Mouse (Mus musculus): ENCODE data around the gene Tenm3. TPM values are rescaled to one million over a fixed set of nuclear protein-coding genes. Genes with fewer than 3 reads are reported as not detected.

Tenm3 gene
- polyA plus RNA-seq, 1 experiment from 2014 or later = 49.8 TPM

DNA sequence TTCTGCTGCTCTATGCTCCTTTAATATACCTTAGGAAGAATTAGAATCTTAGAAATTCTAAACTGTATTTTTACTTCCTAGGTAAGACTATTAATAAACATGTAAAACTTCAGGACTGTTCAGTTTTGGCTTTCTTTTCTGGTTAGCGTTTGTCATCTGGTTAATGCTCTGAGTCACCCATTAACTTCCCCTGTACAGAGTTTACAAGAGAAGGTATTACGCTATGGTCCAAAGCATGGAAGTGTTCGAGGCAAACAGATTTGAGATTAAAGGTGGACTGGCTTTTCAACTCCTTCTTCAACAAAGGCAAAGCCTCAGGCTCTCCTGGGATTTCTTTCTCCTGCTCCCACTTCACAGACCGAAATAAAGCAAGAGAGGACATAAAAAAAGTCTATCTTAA lies 354.3 kb downstream of the Tenm3 start:
- 89% methylated on average over 4 of the region's 4 CpGs for WGBS
- Histone ChIP-seq H3K27me3 (ENCODE audit: control insufficient read depth, insufficient read depth, low read length) (no peaks in the 10 kb centered on the region), H3K4me2 (replicated peaks; ENCODE audit: low read depth, low read length) (no peak overlapping the region), H3K4me1 (replicated peaks; ENCODE audit: control insufficient read depth, insufficient read depth, low read length) (no peaks in the 10 kb centered on the region), H3K27ac (ENCODE audit: low read depth, low read length) (no peak overlapping the region), H3K9ac (ENCODE audit: low read depth, low read length) (no peak overlapping the region), H3K9me3 (ENCODE audit: control insufficient read depth, low read length) (no peaks in the 10 kb centered on the region), H3K36me3 (ENCODE audit: control insufficient read depth, insufficient read depth, low read length) (no peaks in the 10 kb centered on the region), H3K4me3 (ENCODE audit: low read depth, low read length) (no peak overlapping the region)
- DNase-seq (ENCODE audit: low spot score) (no peak), ATAC-seq (ENCODE audit: low FRiP score) (no peak)

DNA sequence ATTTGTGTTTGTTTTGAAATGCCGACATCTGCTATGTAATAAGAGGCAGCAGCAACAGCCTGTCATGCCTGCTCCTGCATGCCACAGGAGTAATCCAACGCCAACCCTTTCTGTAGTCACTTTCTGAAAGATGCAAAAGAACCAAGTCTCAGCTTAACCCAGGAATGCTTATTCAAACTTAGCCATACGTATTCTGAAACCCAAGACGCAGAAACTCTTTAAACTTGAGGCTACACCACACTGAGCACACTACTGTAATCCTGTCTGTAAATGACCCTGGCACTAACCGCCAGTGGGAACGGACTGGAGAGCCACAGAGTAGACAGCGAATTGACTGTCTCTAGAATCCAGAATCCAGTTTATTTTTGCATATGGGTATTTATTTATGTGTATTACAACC lies 354.9 kb downstream of the Tenm3 start:
- H3K27ac ChIP-seq (ENCODE audit: low read depth, low read length) = no peak overlapping the region
- WGBS = 75% methylated on average over 7 of the region's 7 CpGs
- no peaks in the 10 kb centered on the region for H3K36me3 ChIP-seq (ENCODE audit: control insufficient read depth, insufficient read depth, low read length)
- no peak overlapping the region for H3K9ac ChIP-seq (ENCODE audit: low read depth, low read length)
- no peaks in the 10 kb centered on the region for H3K9me3 ChIP-seq (ENCODE audit: control insufficient read depth, low read length)
- ATAC-seq (ENCODE audit: low FRiP score) = no peak
- H3K4me3 ChIP-seq (ENCODE audit: low read depth, low read length) = no peak overlapping the region
- DNase-seq (ENCODE audit: low spot score) = no peak
- no peaks in the 10 kb centered on the region for H3K27me3 ChIP-seq (ENCODE audit: control insufficient read depth, insufficient read depth, low read length)
- no peaks in the 10 kb centered on the region for H3K4me1 ChIP-seq (replicated peaks; ENCODE audit: control insufficient read depth, insufficient read depth, low read length)
- H3K4me2 ChIP-seq (replicated peaks; ENCODE audit: low read depth, low read length) = no peak overlapping the region

DNA sequence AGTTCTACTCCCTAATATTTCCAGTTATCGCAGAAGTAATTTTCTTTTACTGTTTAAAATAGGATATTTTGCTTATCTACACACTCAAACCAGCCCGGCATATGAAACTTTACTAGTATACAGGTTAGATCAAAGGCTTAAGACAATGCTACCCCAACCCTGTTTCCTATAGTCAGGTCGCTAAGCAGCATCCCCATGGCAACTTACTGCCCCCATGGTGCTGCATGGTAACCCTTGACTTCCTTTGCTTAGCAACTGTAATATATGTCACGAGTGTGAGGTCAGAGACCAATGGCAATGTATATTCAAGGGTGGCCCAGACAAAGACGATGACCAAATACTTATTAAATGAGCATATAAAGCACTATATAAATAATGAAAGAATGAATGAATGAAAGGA lies 359.6 kb downstream of the Tenm3 start:
- no peaks in the 10 kb centered on the region for H3K9me3 ChIP-seq (ENCODE audit: control insufficient read depth, low read length)
- H3K27ac ChIP-seq (ENCODE audit: low read depth, low read length) = no peak overlapping the region
- 0 out of 2 replicates have a peak, but pooled peaks have one; percentile 35 for ATAC-seq (ENCODE audit: low FRiP score)
- WGBS = 56% methylated on average over 5 of the region's 5 CpGs
- H3K4me1 ChIP-seq (replicated peaks; ENCODE audit: control insufficient read depth, insufficient read depth, low read length) = no peaks in the 10 kb centered on the region
- H3K4me2 ChIP-seq (replicated peaks; ENCODE audit: low read depth, low read length) = no peak overlapping the region
- no peak overlapping the region for H3K4me3 ChIP-seq (ENCODE audit: low read depth, low read length)
- H3K9ac ChIP-seq (ENCODE audit: low read depth, low read length) = no peak overlapping the region
- H3K36me3 ChIP-seq (ENCODE audit: control insufficient read depth, insufficient read depth, low read length) = no peaks in the 10 kb centered on the region
- DNase-seq (ENCODE audit: low spot score) = peak; percentile 55
- no peaks in the 10 kb centered on the region for H3K27me3 ChIP-seq (ENCODE audit: control insufficient read depth, insufficient read depth, low read length)

DNA sequence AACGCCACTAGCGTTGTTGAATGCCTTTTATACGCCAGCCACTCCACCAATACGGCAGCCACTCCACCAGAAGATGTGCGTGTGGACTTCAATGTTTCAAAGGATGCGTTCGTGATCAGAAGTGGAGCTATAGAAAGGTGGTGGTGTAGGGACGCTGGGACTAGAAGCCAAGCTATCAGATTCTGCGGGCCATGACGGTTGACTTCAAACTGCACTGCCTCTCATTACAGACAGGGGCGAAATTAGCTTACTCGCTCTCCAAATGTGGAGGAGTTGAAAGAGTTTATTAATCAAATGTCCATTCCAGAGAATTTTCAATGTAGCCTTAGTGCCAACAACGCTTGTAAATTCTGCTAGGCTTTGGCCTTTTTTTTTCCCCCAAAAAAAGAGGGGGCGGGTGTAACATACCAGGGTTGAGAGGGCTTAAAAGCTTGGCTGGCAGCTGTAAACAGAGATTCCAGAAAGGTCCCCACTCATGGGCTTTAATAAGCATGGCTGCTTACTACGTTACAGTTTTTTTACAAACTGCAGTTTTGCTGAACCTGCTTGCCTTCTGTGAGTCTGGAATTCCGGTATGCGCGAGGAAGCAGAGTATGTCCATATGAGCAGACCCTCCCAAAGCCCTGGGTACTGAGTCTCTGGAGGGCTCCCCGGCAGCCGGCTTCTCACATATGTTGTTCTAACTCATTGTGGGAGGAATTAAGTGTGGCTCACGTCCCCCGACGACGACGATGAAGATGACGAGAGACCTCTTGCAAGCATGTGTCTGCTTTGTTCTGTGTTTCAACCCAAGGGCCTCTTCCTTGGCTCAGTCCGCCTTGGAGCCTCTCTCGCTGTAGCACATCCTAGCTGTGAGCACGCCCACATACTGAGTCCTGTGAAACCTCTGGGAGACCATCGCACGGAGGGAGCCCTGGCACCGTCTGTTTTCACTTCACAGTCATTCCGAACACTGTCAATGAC lies 361.8 kb downstream of the Tenm3 start:
- no peak overlapping the region for H3K9ac ChIP-seq (ENCODE audit: low read depth, low read length)
- no peaks in the 10 kb centered on the region; the same call in 1 of the 2 replicates for H3K4me1 ChIP-seq (replicated peaks; ENCODE audit: control insufficient read depth, insufficient read depth, low read length)
- H3K36me3 ChIP-seq (ENCODE audit: control insufficient read depth, insufficient read depth, low read length) = no peaks in the 10 kb centered on the region
- no peak overlapping the region for H3K4me3 ChIP-seq (ENCODE audit: low read depth, low read length)
- H3K4me2 ChIP-seq (replicated peaks; ENCODE audit: low read depth, low read length) = no peak overlapping the region
- ATAC-seq (ENCODE audit: low FRiP score) (no peak), DNase-seq (ENCODE audit: low spot score) (no peak)
- H3K9me3 ChIP-seq (ENCODE audit: control insufficient read depth, low read length) = no peaks in the 10 kb centered on the region
- 76% methylated on average over 33 of the region's 33 CpGs for WGBS
- no peaks in the 10 kb centered on the region for H3K27me3 ChIP-seq (ENCODE audit: control insufficient read depth, insufficient read depth, low read length)
- no peak overlapping the region for H3K27ac ChIP-seq (ENCODE audit: low read depth, low read length)

DNA sequence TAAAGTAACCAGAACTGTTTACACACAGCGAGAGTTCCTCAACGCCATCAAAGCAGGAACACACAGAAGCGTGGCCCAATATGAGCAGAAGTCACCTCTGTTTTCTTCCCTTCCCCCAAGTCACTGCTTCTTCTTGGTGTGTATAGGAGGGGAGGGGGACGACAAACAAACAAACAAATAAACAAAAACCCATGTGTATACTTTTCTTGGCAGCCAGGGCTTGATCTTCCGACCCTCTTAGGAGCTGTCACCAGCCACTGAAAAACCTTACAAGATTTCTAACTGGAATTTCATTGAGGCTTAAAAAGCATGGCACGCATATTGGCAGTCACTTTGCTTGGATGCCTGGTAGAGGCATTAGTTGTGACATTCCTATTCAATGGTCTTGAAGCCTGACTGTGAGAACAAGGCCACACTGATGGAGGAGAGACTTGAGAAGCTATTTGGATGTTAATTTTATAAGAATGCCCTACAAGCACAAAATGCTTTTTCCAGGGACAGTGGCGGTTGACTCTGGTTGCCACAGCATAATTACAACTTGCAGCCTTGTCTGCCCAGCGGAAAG lies 366.3 kb downstream of the Tenm3 start:
- no peaks in the 10 kb centered on the region; the same call in 1 of the 2 replicates for H3K4me1 ChIP-seq (replicated peaks; ENCODE audit: control insufficient read depth, insufficient read depth, low read length)
- no peaks in the 10 kb centered on the region for H3K27me3 ChIP-seq (ENCODE audit: control insufficient read depth, insufficient read depth, low read length)
- no peaks in the 10 kb centered on the region for H3K36me3 ChIP-seq (ENCODE audit: control insufficient read depth, insufficient read depth, low read length)
- H3K27ac ChIP-seq (ENCODE audit: low read depth, low read length) = no peak overlapping the region
- H3K4me3 ChIP-seq (ENCODE audit: low read depth, low read length) = no peak overlapping the region
- H3K9ac ChIP-seq (ENCODE audit: low read depth, low read length) = no peak overlapping the region
- WGBS = 48% methylated on average over 8 of the region's 8 CpGs
- DNase-seq (ENCODE audit: low spot score) (no peak), ATAC-seq (ENCODE audit: low FRiP score) (peak; percentile 29; the same call in 1 of the 2 replicates)
- H3K4me2 ChIP-seq (replicated peaks; ENCODE audit: low read depth, low read length) = no peak overlapping the region
- H3K9me3 ChIP-seq (ENCODE audit: control insufficient read depth, low read length) = no peaks in the 10 kb centered on the region

DNA sequence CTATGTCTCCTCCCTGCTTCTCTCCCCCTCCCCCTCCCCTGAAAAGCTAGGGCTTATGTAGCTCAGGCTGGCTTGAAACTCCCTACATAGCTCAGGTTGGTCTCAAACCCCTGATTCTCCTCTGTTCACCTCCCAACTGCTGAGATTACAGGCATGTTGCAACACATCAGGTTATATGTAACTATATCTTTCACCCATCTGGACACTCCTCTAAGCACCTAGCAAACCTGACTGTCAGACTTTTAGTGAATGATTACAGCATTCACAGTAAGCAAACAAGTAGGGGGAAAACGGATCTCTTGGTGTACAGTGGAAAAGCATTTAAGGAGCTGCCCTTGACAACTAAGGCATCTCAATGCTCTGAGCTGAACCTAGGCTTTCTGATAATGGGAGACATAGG lies 366.9 kb downstream of the Tenm3 start:
- no peak overlapping the region for H3K9ac ChIP-seq (ENCODE audit: low read depth, low read length)
- H3K4me3 ChIP-seq (ENCODE audit: low read depth, low read length) = no peak overlapping the region
- H3K9me3 ChIP-seq (ENCODE audit: control insufficient read depth, low read length) = no peaks in the 10 kb centered on the region
- no peak overlapping the region for H3K27ac ChIP-seq (ENCODE audit: low read depth, low read length)
- no peaks in the 10 kb centered on the region; the same call in 1 of the 2 replicates for H3K4me1 ChIP-seq (replicated peaks; ENCODE audit: control insufficient read depth, insufficient read depth, low read length)
- H3K36me3 ChIP-seq (ENCODE audit: control insufficient read depth, insufficient read depth, low read length) = no peaks in the 10 kb centered on the region
- DNase-seq (ENCODE audit: low spot score) (no peak), ATAC-seq (ENCODE audit: low FRiP score) (no peak)
- H3K27me3 ChIP-seq (ENCODE audit: control insufficient read depth, insufficient read depth, low read length) = no peaks in the 10 kb centered on the region
- H3K4me2 ChIP-seq (replicated peaks; ENCODE audit: low read depth, low read length) = no peak overlapping the region
- WGBS = 50% methylated on average over 1 of the region's 1 CpGs

DNA sequence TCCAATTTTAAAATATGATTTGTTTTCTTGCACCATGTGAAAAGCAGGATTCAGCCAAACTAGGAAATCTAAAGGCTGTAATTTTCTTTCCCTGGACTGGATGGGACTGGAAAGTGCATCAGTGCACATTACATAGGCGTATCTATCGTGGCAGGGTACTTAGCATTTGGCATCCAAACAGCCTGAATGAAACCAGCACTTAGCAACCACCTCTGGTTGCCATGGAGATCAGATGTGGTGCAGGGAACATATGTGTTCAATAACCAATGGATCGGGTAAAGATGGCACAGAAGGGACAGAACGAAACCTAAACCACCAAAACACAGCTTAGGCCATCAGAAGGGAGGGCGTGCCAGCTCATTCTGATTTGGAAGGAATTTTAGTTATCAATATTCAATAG lies 376.1 kb downstream of the Tenm3 start:
- no peaks in the 10 kb centered on the region for H3K4me1 ChIP-seq (replicated peaks; ENCODE audit: control insufficient read depth, insufficient read depth, low read length)
- H3K9ac ChIP-seq (ENCODE audit: low read depth, low read length) = no peak overlapping the region
- no peaks in the 10 kb centered on the region for H3K27me3 ChIP-seq (ENCODE audit: control insufficient read depth, insufficient read depth, low read length)
- H3K4me3 ChIP-seq (ENCODE audit: low read depth, low read length) = no peak overlapping the region
- no peaks in the 10 kb centered on the region; the same call in 1 of the 2 replicates for H3K36me3 ChIP-seq (ENCODE audit: control insufficient read depth, insufficient read depth, low read length)
- no peak overlapping the region for H3K4me2 ChIP-seq (replicated peaks; ENCODE audit: low read depth, low read length)
- no peak overlapping the region for H3K27ac ChIP-seq (ENCODE audit: low read depth, low read length)
- ATAC-seq (ENCODE audit: low FRiP score) (no peak; the same call in 1 of the 2 replicates), DNase-seq (ENCODE audit: low spot score) (peak; percentile 39)
- H3K9me3 ChIP-seq (ENCODE audit: control insufficient read depth, low read length) = no peaks in the 10 kb centered on the region
- WGBS = 68% methylated on average over 5 of the region's 5 CpGs

DNA sequence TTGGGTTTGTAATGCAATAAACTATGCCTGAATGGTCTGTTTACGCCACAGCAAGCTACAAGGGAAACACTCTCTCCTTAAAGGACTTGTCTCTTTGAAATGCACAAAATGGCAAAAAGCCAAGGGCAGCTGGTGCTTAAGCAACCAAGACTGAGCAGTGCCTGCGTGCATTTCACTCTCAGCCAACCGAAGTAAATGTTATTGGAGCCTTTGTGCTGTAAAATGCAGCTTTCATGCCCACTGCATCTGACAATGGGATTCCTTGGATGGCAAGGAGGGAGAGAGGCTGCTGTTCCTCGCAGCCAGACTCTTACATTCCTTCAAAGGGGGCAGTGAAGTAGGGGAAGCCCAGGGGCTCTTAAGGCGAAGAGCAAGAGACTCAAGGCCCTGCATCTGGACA lies 385.4 kb downstream of the Tenm3 start:
- H3K9ac ChIP-seq (ENCODE audit: low read depth, low read length) = no peak overlapping the region
- DNase-seq (ENCODE audit: low spot score) (peak; percentile 75), ATAC-seq (ENCODE audit: low FRiP score) (peak; percentile 84)
- H3K4me1 ChIP-seq (replicated peaks; ENCODE audit: control insufficient read depth, insufficient read depth, low read length) = peaks cover 10% of the 10 kb centered on the region
- H3K4me2 ChIP-seq (replicated peaks; ENCODE audit: low read depth, low read length) = no peak overlapping the region
- H3K27me3 ChIP-seq (ENCODE audit: control insufficient read depth, insufficient read depth, low read length) = no peaks in the 10 kb centered on the region
- H3K27ac ChIP-seq (ENCODE audit: low read depth, low read length) = peak overlapping the region; percentile 1; the same call in 1 of the 2 replicates
- no peaks in the 10 kb centered on the region for H3K9me3 ChIP-seq (ENCODE audit: control insufficient read depth, low read length)
- WGBS = 24% methylated on average over 5 of the region's 5 CpGs
- H3K36me3 ChIP-seq (ENCODE audit: control insufficient read depth, insufficient read depth, low read length) = no peaks in the 10 kb centered on the region
- H3K4me3 ChIP-seq (ENCODE audit: low read depth, low read length) = no peak overlapping the region

Measured in hindbrain, embryonic 11.5 days (tissue).